Mouse (Mus musculus): ENCODE measurements at regions not wholly inside any gene's neighbourhood (a gene's known extent, or its start where the extent isn't known, plus 50 kb on each side); places are given as distances from the start of the nearest gene placed in this dataset.

DNA sequence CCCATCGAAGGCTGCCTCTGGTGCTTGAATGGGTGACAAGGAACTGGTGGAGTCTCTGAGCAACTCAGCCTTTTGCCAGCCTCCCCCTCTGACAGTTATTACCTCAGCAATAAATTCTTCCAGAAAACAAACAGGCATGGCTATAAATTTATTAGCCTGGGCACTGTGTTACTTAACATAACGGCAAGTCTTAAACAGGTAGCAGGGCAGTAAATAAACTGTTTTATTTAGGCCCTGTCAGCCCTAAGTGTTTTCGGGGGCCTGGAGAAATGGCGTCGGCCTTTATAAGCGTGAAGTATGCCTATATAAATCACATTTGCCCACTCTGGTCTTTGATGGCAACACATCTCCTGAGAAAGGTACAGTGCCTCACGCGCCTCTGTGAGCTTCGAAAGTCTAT is 159.6 kb downstream of the 3110018I06Rik start:
- TF ChIP-seq CTCF (IDR thresholded peaks at IDR 0.05; ENCODE audit: control insufficient read depth, insufficient read depth, insufficient read length) = no peak
- no peak for TF ChIP-seq MYOG (IDR thresholded peaks at IDR 0.05; ENCODE audit: control insufficient read depth, extremely low read depth, insufficient read length)
- no peak for TF ChIP-seq USF1 (IDR thresholded peaks at IDR 0.05; ENCODE audit: low read depth)
- no peak for TF ChIP-seq CEBPB (IDR thresholded peaks at IDR 0.05; ENCODE audit: low read depth)
